Mouse (Mus musculus) kidney, embryonic 16.5 days (tissue): ENCODE data around the gene Vmn2r68. TPM values are rescaled to one million over a fixed set of nuclear protein-coding genes. Genes with fewer than 3 reads are reported as not detected.

Experiments used
- ATAC-seq: fragments of 200-750 bp; cut with Nextera tagmentation; 2 replicates; pipeline ENCODE4 v1.8.0; 2017; ENCODE audit warnings: moderate TSS enrichment; ENCODE audit not compliant: low FRiP score, low TSS enrichment
- H3K27ac ChIP-seq: fragments of 300-500 bp; sonication (generic); 2 replicates; pipeline ENCODE4 v1.5.1; 2014; ENCODE audit warnings: low read length
- H3K27me3 ChIP-seq: fragments of 300-500 bp; sonication (generic); 2 replicates; pipeline ENCODE4 v1.6.1; 2014; ENCODE audit warnings: low read length, control low read depth, mixed read lengths; ENCODE audit not compliant: insufficient read depth
- H3K36me3 ChIP-seq: fragments of 300-500 bp; sonication (generic); 2 replicates; pipeline ENCODE4 v1.6.1; 2014; ENCODE audit warnings: low read length, control low read depth, mixed read lengths; ENCODE audit not compliant: insufficient read depth
- H3K4me1 ChIP-seq: fragments of 300-500 bp; sonication (generic); 2 replicates; pipeline ENCODE4 v1.6.1; 2014; ENCODE audit warnings: low read length, control low read depth, mixed read lengths; ENCODE audit not compliant: insufficient read depth
- H3K4me2 ChIP-seq: fragments of 300-500 bp; sonication (generic); replicated peaks from 2 replicates; pipeline ENCODE4 v1.6.1; 2014; ENCODE audit warnings: low read depth, low read length
- H3K4me3 ChIP-seq: fragments of 300-500 bp; sonication (generic); 2 replicates; pipeline ENCODE4 v1.5.1; 2014; ENCODE audit warnings: mild to moderate bottlenecking, low read length
- H3K9ac ChIP-seq: fragments of 300-500 bp; sonication (generic); replicated peaks from 2 replicates; pipeline ENCODE4 v1.6.1; 2014; ENCODE audit warnings: low read length
- H3K9me3 ChIP-seq: fragments of 300-500 bp; sonication (generic); 2 replicates; pipeline ENCODE4 v1.6.1; 2016; ENCODE audit warnings: low read length, control low read depth
- polyA plus RNA-seq: library from polyadenylated mRNA; unstranded; fragments of >200 nt; fragmentation: Nextera tagmentation; extraction: Ambion mirVana; gene quantifications from 2 replicates; pipeline ENCODE4 v1.2.1, GENCODE M21; 2015

Vmn2r68 gene
- polyA plus RNA-seq: not detected in 2 replicates

DNA sequence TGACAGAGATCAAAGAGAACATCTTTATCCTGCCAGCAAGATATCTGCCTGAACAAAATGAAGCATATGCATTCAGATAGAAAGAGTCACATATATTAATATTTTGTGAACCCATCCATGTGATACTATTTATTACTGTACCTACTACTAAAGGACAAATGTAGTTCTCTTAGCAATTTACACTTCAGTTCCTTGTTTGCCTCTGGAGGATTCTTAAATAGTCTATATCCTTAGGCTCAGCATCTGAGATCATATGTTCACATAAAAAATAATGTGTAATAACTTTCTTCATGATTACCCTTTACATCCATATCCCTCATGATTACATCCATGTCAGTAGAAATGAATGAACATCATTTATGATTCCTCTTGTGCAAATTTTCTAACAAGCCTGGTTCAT lies at the start of gene Vmn2r68:
TSS of gene Vmn2r68 (minus strand) at position 101 of the 400 bp plus-strand sequence.
- H3K4me3 ChIP-seq: no peak within 1 kb of the TSS
- H3K27ac ChIP-seq: no peak within 1 kb of the TSS
- H3K27me3 ChIP-seq: no peaks in the 10 kb centered on the region
- no peaks in the 10 kb centered on the region for H3K9me3 ChIP-seq
- no peak within 1 kb of the TSS for H3K4me2 ChIP-seq
- H3K36me3 ChIP-seq: no peaks in the 10 kb centered on the region
- no peak within 1 kb of the TSS for H3K9ac ChIP-seq
- ATAC-seq: no peak
- no peaks in the 10 kb centered on the region for H3K4me1 ChIP-seq

Other genes starting within 250 kb of the Vmn2r68 start
- not detected in 2 replicates for gene Vmn2r66, start 225.5 kb downstream of the Vmn2r68 start, polyA plus RNA-seq
- gene Vmn2r67, start 81.8 kb downstream of the Vmn2r68 start, polyA plus RNA-seq: not detected in 2 replicates
- not detected in 2 replicates for gene Vmn2r69, start 178.1 kb upstream of the Vmn2r68 start, polyA plus RNA-seq